18 mouse cellular contexts compared by ENCODE assay signal in the genomic region with DNA sequence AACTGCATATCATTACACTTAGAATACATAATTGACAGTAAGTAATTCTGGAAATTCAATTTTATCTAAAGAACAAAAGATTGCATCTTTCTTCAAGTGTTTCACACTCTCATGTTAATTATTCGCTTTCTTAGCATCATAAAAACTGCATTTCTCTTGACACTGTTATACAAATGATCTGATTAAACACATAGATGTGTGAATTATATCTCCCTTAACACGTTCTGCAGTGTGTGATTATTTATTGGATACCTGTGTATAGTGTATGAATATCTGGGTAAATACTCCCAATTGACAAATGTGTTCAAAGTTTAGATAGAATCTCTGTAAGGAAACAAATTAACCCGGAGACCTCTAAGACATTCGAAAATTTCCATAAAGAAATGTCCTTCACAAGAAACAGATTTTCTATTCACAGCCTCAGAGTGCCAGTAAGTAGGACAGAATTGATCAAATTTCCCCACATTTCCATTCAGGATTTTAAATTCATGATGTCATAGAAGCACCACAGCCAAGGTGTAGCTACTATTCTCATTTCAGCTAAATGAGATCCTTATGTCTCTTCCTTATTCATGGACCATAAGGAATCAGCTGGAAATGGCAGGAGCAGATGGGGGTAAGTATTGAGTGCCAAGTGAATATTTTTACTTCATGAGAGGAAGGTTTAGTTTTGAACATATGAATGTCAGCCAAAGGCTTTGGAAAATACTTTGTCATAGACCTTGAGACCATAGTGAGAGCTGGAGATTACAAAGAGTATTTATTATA.
DNase-seq lines count a peak whose midpoint lies in the region; ATAC-seq lines count a peak whose summit lies in the region.
"Had no signal": no experiment of that assay in that cellular context is flagged by ENCODE, and none has a peak within 500 bp of the region (broad histone marks: within the 10 kb centered on the region; RNA-seq: fewer than 3 reads in every experiment).

No protein-coding gene starts in this region.

- H3K4me2 ChIP-seq in midbrain, embryonic 15.5 days = no peak overlapping the region
- H3K4me2 ChIP-seq: heart, embryonic 12.5 days; hindbrain, embryonic 14.5 days; liver, embryonic 13.5 days; midbrain, embryonic 13.5 days had no signal

- H3K4me3 ChIP-seq in midbrain, embryonic 15.5 days = no peak overlapping the region
- H3K4me3 ChIP-seq: heart, embryonic 12.5 days; liver, embryonic 13.5 days; midbrain, embryonic 13.5 days had no signal

- no peak overlapping the region for H3K9ac ChIP-seq in midbrain, embryonic 15.5 days
- H3K9ac ChIP-seq: heart, embryonic 12.5 days; hindbrain, embryonic 14.5 days; liver, embryonic 13.5 days; midbrain, embryonic 13.5 days had no signal

- ATAC-seq in frontal cortex, adult (ENCODE audit: low TSS enrichment) = peak; percentile 87
- ATAC-seq in midbrain, embryonic 15.5 days (replicated peaks) = no peak
- ATAC-seq: activated CD4-positive, CD25-positive, alpha-beta regulatory T cell, adult 4 months; midbrain, embryonic 13.5 days; Patski had no signal

- H3K9me3 ChIP-seq in midbrain, embryonic 15.5 days = no peaks in the 10 kb centered on the region
- H3K9me3 ChIP-seq: heart, embryonic 12.5 days; liver, embryonic 13.5 days; midbrain, embryonic 13.5 days had no signal

- 80% methylated on average over 4 of the region's 4 CpGs for WGBS in midbrain, embryonic 15.5 days

- no peak overlapping the region for H3K27ac ChIP-seq in midbrain, embryonic 15.5 days
- H3K27ac ChIP-seq: hindbrain, embryonic 14.5 days; liver, embryonic 13.5 days; midbrain, embryonic 13.5 days had no signal

- H3K36me3 ChIP-seq in midbrain, embryonic 15.5 days (replicated peaks) = no peaks in the 10 kb centered on the region
- H3K36me3 ChIP-seq: heart, embryonic 12.5 days; liver, embryonic 13.5 days; midbrain, embryonic 13.5 days had no signal

- no peaks in the 10 kb centered on the region for H3K4me1 ChIP-seq in midbrain, embryonic 15.5 days
- H3K4me1 ChIP-seq: heart, embryonic 12.5 days; liver, embryonic 13.5 days; midbrain, embryonic 13.5 days had no signal

- no peaks in the 10 kb centered on the region for H3K27me3 ChIP-seq in midbrain, embryonic 15.5 days (replicated peaks)
- H3K27me3 ChIP-seq: heart, embryonic 12.5 days; liver, embryonic 13.5 days; midbrain, embryonic 13.5 days; Patski had no signal

- DNase-seq in frontal cortex, postnatal 10 days (ENCODE audit: low spot score in 2 of 2) = no peak
- DNase-seq in brain, adult 2 months (ENCODE audit: low read depth, low spot score) = peak; percentile 60
- DNase-seq in cerebellum, adult 11 months = peak; percentile 1
- peak; percentile 3 to 68 for DNase-seq in cerebellum, postnatal 14 days
- DNase-seq in lung, adult 18-20 months = no peak
- DNase-seq in spleen, postnatal 4 days (ENCODE audit: low spot score in 2 of 2) = no peak
- DNase-seq: adrenal gland, postnatal 14 days; kidney, adult 2 months; kidney, postnatal 14 days; liver, embryonic 13.5 days; spleen, adult 18-20 months had no signal

Comparison
In these comparisons a context has a peak if more than half of its experiments do, and no peak if none do; other contexts are left out.
1. DNase-seq: peak in brain, adult 2 months (single experiment), cerebellum, adult 11 months (single experiment) and cerebellum, postnatal 14 days (2 of 2); none in frontal cortex, postnatal 10 days (0 of 2), lung, adult 18-20 months (0 of 2) and spleen, postnatal 4 days (0 of 2).